Mouse (Mus musculus) kidney, embryonic 14.5 days (tissue): Measurements from ENCODE around the gene 5730522E02Rik. TPM values are rescaled to one million over a fixed set of nuclear protein-coding genes. Genes with fewer than 3 reads are reported as not detected.

Source experiments
- ATAC-seq: fragments of 200-750 bp; cut with Nextera tagmentation; 2 replicates; pipeline ENCODE4 v1.8.0; 2017; ENCODE audit warnings: moderate number of reproducible peaks, mild to moderate bottlenecking, moderate TSS enrichment, moderate library complexity; ENCODE audit not compliant: low FRiP score, low TSS enrichment
- H3K27ac ChIP-seq: fragments of 300-500 bp; sonication (generic); 2 replicates; pipeline ENCODE4 v1.5.1; 2014; ENCODE audit warnings: low read depth, mild to moderate bottlenecking, low read length, moderate library complexity, mixed read lengths
- H3K27me3 ChIP-seq: fragments of 300-500 bp; sonication (generic); 2 replicates; pipeline ENCODE4 v1.6.1; 2014; ENCODE audit warnings: mild to moderate bottlenecking, low read length; ENCODE audit not compliant: control insufficient read depth, insufficient read depth
- H3K36me3 ChIP-seq: fragments of 300-500 bp; sonication (generic); 2 replicates; pipeline ENCODE4 v1.6.1; 2014; ENCODE audit warnings: low read length, mixed read lengths; ENCODE audit not compliant: control insufficient read depth, insufficient read depth
- H3K4me1 ChIP-seq: fragments of 300-500 bp; sonication (generic); 2 replicates; pipeline ENCODE4 v1.6.1; 2014; ENCODE audit warnings: low read length, mixed read lengths; ENCODE audit not compliant: control insufficient read depth, insufficient read depth
- H3K4me2 ChIP-seq: fragments of 300-500 bp; sonication (generic); replicated peaks from 2 replicates; pipeline ENCODE4 v1.6.1; 2014; ENCODE audit warnings: low read depth, mild to moderate bottlenecking, low read length
- H3K4me3 ChIP-seq: fragments of 300-500 bp; sonication (generic); 2 replicates; pipeline ENCODE4 v1.5.1; 2014; ENCODE audit warnings: mild to moderate bottlenecking, low read length
- H3K9ac ChIP-seq: fragments of 300-500 bp; sonication (generic); 2 replicates; pipeline ENCODE4 v1.6.1; 2014; ENCODE audit warnings: low read depth, mild to moderate bottlenecking, low read length, moderate library complexity
- H3K9me3 ChIP-seq: fragments of 300-500 bp; sonication (generic); 2 replicates; pipeline ENCODE4 v1.6.1; 2016; ENCODE audit warnings: low read length; ENCODE audit not compliant: control insufficient read depth
- WGBS: fragments of 180-500 bp; shearing (Covaris S2); extraction: QIAGEN DNeasy Blood & Tissue Kit; methylation state at CpG from one replicate; pipeline ENCODE4 v1.1.7; 2014; 5-methylcytosine and 5-hydroxymethylcytosine counted together
- polyA plus RNA-seq: library from polyadenylated mRNA; unstranded; fragments of >200 nt; fragmentation: Nextera tagmentation; extraction: Ambion mirVana; gene quantifications from 2 replicates; pipeline ENCODE4 v1.2.1, GENCODE M21; 2014

Gene 5730522E02Rik
- polyA plus RNA-seq, 1 experiment from 2014 or later: 3.1 TPM

DNA sequence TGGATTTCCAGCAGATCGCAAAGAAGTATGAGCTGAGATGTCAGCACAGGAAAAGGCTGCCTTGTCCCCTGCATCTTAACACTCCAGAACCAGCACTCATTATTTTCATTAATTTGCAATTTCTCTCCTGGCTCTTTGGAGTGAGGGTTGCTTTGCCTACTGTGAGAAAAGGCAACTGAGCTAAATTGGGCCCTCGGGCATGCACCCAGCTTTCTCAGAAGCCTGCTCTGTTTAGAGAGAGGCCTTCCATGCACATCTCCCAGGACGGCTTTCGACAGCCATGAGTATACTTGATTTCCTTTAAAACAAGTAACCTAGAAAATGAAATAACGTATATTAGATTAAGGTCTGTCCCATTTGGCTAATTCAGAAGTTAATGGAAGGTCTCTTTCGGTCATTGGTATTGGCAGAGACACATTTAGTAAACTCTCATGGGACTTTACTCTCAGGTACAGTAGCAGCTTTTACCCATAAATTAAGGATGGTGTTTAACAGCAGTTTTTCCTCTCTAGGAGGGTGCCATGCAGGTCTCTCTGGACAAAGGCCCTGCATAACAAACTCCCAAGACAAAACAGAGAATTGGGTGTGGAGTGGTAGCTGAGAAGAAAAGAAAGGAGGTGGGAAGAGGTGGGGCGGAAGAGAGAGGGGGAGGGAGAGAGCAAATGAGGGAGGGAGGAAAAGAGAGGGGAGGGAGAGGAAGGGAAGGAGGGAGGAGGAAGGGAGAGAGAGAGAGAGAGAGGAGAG is 457.2 kb downstream of the 5730522E02Rik start:
- Histone ChIP-seq H3K9ac (no peak overlapping the region), H3K4me1 (no peaks in the 10 kb centered on the region), H3K9me3 (no peaks in the 10 kb centered on the region), H3K27me3 (no peaks in the 10 kb centered on the region), H3K4me2 (no peak overlapping the region), H3K4me3 (no peak overlapping the region), H3K36me3 (no peaks in the 10 kb centered on the region), H3K27ac (no peak overlapping the region)
- WGBS: 83% methylated on average over 7 of the region's 7 CpGs
- no peak for ATAC-seq

DNA sequence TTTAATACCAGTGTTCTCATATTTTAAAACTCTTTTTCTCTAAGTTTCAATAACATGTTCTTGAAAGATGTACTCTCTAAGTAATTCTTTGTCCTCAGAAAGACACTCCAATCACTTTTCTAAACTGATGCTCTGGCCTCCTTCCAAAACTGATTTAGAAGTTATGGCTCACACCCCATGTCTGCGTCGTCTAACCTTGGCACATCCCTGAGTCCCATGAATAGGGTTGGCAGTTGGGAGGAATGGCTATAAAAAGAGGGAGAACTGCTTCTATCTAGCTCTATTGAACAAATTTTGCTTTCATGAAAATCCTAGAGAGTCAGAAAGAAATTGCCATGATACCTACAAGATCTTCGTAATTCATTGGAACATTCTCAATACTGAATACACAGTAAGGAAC is 458.1 kb downstream of the 5730522E02Rik start:
- H3K27me3 ChIP-seq: no peaks in the 10 kb centered on the region
- H3K36me3 ChIP-seq: no peaks in the 10 kb centered on the region
- no peaks in the 10 kb centered on the region for H3K4me1 ChIP-seq
- ATAC-seq: no peak
- no peak overlapping the region for H3K9ac ChIP-seq
- WGBS: 93% methylated on average over 3 of the region's 3 CpGs
- no peak overlapping the region for H3K4me3 ChIP-seq
- H3K9me3 ChIP-seq: no peaks in the 10 kb centered on the region
- H3K4me2 ChIP-seq: no peak overlapping the region
- H3K27ac ChIP-seq: no peak overlapping the region

- peak; percentile 84; the same call in 1 of the 2 replicates for ATAC-seq
- no peak overlapping the region for H3K4me3 ChIP-seq
- no peaks in the 10 kb centered on the region for H3K4me1 ChIP-seq
- no peaks in the 10 kb centered on the region for H3K36me3 ChIP-seq
- no peak overlapping the region for H3K4me2 ChIP-seq
- H3K9ac ChIP-seq: no peak overlapping the region
- H3K27me3 ChIP-seq: no peaks in the 10 kb centered on the region
- 36% methylated on average over 6 of the region's 6 CpGs for WGBS
- no peaks in the 10 kb centered on the region for H3K9me3 ChIP-seq
- no peak overlapping the region for H3K27ac ChIP-seq
Observed at GRCm38 (mm10) chr11:25747098-25747862, 463.3 kb downstream of the 5730522E02Rik start.

DNA sequence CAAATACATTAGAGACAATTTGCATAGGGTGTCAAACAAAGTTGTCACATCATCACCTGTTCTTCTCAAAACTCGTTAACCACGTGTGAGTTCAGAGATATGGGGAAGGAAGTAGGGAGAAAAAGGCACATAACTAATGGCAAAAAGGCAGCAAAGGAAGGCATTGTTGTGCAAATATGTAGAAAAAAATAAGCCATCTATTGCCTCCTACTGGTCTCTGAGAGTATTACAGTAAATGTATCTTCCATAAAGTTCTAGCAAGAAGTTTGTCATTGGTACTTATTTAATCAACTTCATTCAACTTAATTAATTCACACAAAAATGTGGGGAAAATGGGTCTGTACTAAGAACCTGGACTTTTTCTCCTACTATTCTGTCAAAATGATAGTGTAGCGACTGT is 466.9 kb downstream of the 5730522E02Rik start:
- Histone ChIP-seq H3K9ac (no peak overlapping the region), H3K4me3 (no peak overlapping the region), H3K9me3 (no peaks in the 10 kb centered on the region), H3K27ac (no peak overlapping the region), H3K4me1 (no peaks in the 10 kb centered on the region), H3K36me3 (no peaks in the 10 kb centered on the region), H3K27me3 (no peaks in the 10 kb centered on the region), H3K4me2 (no peak overlapping the region)
- 90% methylated on average over 3 of the region's 3 CpGs for WGBS
- ATAC-seq: no peak

GRCm38 (mm10) chr11:25737255-25737654 is 473.3 kb downstream of the 5730522E02Rik start:
- ATAC-seq: no peak
- no peak overlapping the region for H3K27ac ChIP-seq
- H3K4me1 ChIP-seq: no peaks in the 10 kb centered on the region
- no peaks in the 10 kb centered on the region for H3K36me3 ChIP-seq
- no peaks in the 10 kb centered on the region for H3K9me3 ChIP-seq
- H3K4me2 ChIP-seq: no peak overlapping the region
- no peaks in the 10 kb centered on the region for H3K27me3 ChIP-seq
- H3K4me3 ChIP-seq: no peak overlapping the region
- H3K9ac ChIP-seq: no peak overlapping the region
- 96% methylated on average over 5 of the region's 5 CpGs for WGBS

DNA sequence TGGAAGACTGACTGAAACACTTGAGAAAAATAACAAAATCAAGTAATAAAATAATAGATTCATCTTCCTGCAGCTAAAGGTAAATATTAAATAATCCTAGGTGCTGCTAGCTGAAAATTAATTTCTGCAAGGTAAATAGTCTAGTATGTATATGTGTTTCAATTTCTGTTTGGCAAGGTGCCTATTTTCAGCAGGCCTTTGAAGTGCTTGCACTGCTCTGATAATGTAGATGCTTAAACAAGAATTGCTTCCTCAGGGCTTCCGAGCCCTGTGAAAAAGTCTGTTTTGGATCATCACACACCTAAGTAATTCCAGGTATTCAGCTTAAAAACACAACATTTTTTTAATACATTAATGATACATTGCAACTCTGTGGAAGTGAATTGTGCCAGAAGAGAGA is 481.1 kb downstream of the 5730522E02Rik start:
- H3K9me3 ChIP-seq: no peaks in the 10 kb centered on the region

DNA sequence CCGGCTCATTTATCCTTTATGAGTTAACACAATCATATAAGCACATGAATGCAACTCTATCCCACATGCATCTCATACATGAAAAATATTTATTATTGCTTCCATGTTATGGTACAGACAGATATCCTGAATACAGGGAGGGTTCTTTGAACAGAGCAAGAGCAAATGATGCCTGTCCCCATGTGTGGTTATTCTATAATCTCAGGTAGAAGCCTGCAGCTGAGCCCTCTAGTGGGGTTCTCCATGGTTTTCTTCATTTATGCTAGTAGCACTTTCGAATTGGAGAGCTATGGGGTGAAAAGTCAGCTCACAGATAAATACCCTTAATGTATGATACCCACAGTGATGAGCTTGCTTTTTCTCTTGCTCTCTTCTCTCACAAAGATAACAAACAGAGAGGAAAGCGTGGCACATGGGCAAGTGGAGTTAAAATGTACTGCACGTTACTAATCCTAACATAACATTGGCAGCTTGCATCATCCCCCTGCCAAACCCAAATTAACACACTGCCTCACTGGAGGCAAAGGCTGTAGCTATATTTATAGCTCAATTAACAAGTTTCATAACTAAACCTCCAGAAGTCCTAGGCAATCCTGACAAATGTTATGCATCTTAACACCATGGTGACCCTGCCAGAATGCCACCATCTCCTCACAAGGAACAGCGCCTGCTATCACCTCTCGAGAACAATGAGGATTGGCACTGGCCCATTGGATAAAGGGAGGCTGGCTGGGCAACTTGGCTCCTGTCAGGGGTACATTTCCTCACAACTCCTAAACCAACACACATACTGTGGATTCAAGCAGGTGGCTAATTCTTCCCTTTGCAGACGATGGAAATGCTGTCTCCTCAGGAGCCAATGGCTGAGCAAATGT is 494.9 kb downstream of the 5730522E02Rik start:
- Histone ChIP-seq H3K4me3 (no peak overlapping the region), H3K27me3 (no peaks in the 10 kb centered on the region), H3K36me3 (no peaks in the 10 kb centered on the region), H3K9me3 (no peaks in the 10 kb centered on the region), H3K27ac (no peak overlapping the region), H3K4me2 (no peak overlapping the region), H3K9ac (no peak overlapping the region), H3K4me1 (no peaks in the 10 kb centered on the region)
- 86% methylated on average over 7 of the region's 7 CpGs for WGBS
- no peak for ATAC-seq

More for the DNA sequence above, 481.1 kb downstream of the 5730522E02Rik start:
- 81% methylated on average over 1 of the region's 1 CpGs for WGBS
- Histone ChIP-seq H3K36me3 (no peaks in the 10 kb centered on the region), H3K27ac (no peak overlapping the region), H3K27me3 (no peaks in the 10 kb centered on the region), H3K4me1 (no peaks in the 10 kb centered on the region), H3K4me3 (no peak overlapping the region), H3K9ac (no peak overlapping the region), H3K4me2 (no peak overlapping the region)
- no peak for ATAC-seq

DNA sequence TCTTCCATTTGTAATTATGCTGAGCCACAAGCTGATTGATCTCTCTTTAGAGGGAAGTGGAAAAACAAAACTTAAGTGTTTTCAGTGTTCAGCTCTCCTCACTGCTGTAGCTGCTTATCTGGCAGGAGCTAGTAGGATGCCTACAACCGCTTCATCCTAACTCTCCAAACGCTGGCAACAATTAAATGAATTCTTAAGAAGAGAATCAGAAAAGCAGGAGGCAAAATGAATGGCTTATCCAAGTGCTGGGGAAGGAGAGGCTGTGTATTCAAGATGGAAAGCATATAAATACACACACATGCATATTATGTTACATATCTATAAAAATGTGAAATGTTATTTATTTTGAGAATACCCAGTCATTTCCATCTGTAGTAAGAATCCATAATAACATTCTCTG is 500.0 kb downstream of the 5730522E02Rik start:
- no peak overlapping the region for H3K27ac ChIP-seq
- H3K4me1 ChIP-seq: no peaks in the 10 kb centered on the region
- no peaks in the 10 kb centered on the region for H3K36me3 ChIP-seq
- no peak overlapping the region for H3K4me3 ChIP-seq
- no peaks in the 10 kb centered on the region for H3K27me3 ChIP-seq
- no peak overlapping the region for H3K9ac ChIP-seq
- ATAC-seq: no peak
- no peak overlapping the region for H3K4me2 ChIP-seq
- no peaks in the 10 kb centered on the region for H3K9me3 ChIP-seq
- WGBS: 80% methylated on average over 2 of the region's 2 CpGs
